Mouse (Mus musculus) heart, embryonic 15.5 days (tissue): ENCODE data around the gene Olfr611. TPM values are rescaled to one million over a fixed set of nuclear protein-coding genes. Genes with fewer than 3 reads are reported as not detected.
"Not testable (repeated sequence)": the region's sequence is repeated elsewhere in the genome, so short reads cannot be mapped to it uniquely, and the experiment has no call there.

ENCODE experiments used
- ATAC-seq: fragments of 200-750 bp; cut with Nextera tagmentation; replicated peaks from 2 replicates; pipeline ENCODE4 v1.8.0; 2017; ENCODE audit warnings: low read depth, moderate TSS enrichment; ENCODE audit not compliant: insufficient number of reproducible peaks, insufficient read depth, low FRiP score
- H3K27ac ChIP-seq: fragments of 300-500 bp; sonication (generic); 2 replicates; pipeline ENCODE4 v1.5.1; 2015; ENCODE audit warnings: mild to moderate bottlenecking, inconsistent platforms
- H3K27me3 ChIP-seq: fragments of 300-500 bp; sonication (generic); 2 replicates; pipeline ENCODE4 v1.6.1; 2015; ENCODE audit warnings: inconsistent platforms
- H3K36me3 ChIP-seq: fragments of 300-500 bp; sonication (generic); 2 replicates; pipeline ENCODE4 v1.6.1; 2015; ENCODE audit warnings: mild to moderate bottlenecking, inconsistent platforms
- H3K4me1 ChIP-seq: fragments of 300-500 bp; sonication (generic); replicated peaks from 2 replicates; pipeline ENCODE4 v1.6.1; 2015; ENCODE audit warnings: inconsistent platforms
- H3K4me2 ChIP-seq: fragments of 300-500 bp; sonication (generic); 2 replicates; pipeline ENCODE4 v1.6.1; 2015; ENCODE audit warnings: inconsistent platforms, mild to moderate bottlenecking, moderate library complexity
- H3K4me3 ChIP-seq: fragments of 300-500 bp; sonication (generic); 2 replicates; pipeline ENCODE4 v1.5.1; 2015; ENCODE audit warnings: mild to moderate bottlenecking, inconsistent platforms
- H3K9ac ChIP-seq: fragments of 300-500 bp; sonication (generic); 2 replicates; pipeline ENCODE4 v1.6.1; 2015; ENCODE audit warnings: mild to moderate bottlenecking, inconsistent platforms
- H3K9me3 ChIP-seq: fragments of 300-500 bp; sonication (generic); replicated peaks from 2 replicates; pipeline ENCODE4 v1.6.1; 2016; ENCODE audit warnings: inconsistent platforms
- WGBS: fragments of 180-500 bp; shearing (Covaris S2); methylation state at CpG from one replicate; pipeline ENCODE4 v1.1.7; 2015; ENCODE audit warnings: mixed read lengths; 5-methylcytosine and 5-hydroxymethylcytosine counted together
- polyA plus RNA-seq: library from polyadenylated mRNA; unstranded; fragments of >200 nt; fragmentation: Nextera tagmentation; extraction: Ambion mirVana; gene quantifications from 2 replicates; pipeline ENCODE4 v1.2.1, GENCODE M21; 2015

Olfr611 gene
- polyA plus RNA-seq: not detected in 2 replicates

DNA sequence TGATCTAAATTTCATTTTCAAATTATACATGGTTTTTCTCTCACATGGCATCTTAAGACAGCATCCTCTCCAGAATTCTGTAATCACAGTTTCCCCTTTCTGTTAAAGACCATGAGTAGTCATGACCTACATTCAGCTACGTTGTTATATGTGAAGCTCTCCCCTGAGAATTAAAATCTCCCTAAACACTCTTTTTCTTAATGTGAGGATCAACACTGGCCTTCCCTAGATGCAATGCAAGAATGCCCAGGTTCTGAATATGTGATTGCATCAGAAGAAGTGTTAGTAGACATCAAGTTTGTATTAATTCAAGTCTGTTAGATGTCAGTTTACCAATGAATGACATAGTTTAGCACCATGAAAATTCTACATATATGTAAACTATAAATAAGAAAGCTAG, at the start of gene Olfr611:
Olfr611 (minus strand) TSS at position 101 of the 400 bp plus-strand sequence.
- 43% methylated on average over 1 of the region's 1 CpGs for WGBS
- not testable (repeated sequence) for ATAC-seq, H3K4me1 ChIP-seq, H3K4me2 ChIP-seq, H3K27me3 ChIP-seq, H3K27ac ChIP-seq, H3K4me3 ChIP-seq, H3K9me3 ChIP-seq, H3K36me3 ChIP-seq, H3K9ac ChIP-seq

DNA sequence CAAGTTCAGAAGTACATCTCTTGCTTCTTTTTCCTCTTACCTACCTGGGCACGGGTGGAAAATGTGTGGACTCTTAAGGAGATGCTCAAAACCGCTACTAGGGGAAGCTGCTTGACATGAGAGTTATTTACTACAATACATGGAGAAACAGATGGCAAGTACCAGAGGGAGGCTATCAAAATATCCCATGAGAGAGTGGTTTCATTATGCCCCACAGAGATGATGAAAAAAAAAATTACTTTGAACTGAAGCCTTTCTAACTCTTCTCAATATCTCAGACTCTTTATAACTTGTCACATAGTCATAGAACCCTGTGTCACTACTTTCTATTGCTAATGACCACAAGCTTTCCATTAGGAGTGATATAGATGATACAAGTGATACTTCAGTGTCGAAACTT, 48.4 kb upstream of the Olfr611 start, which contains the start of gene Olfr616:
Olfr616 (minus strand) TSS at position 101 of the 400 bp plus-strand sequence.
- Histone ChIP-seq H3K4me3 (no peak within 1 kb of the TSS), H3K9ac (no peak within 1 kb of the TSS), H3K27ac (no peak within 1 kb of the TSS), H3K4me2 (no peak within 1 kb of the TSS), H3K4me1 (no peaks in the 10 kb centered on the region), H3K27me3 (no peaks in the 10 kb centered on the region), H3K9me3 (no peaks in the 10 kb centered on the region), H3K36me3 (no peaks in the 10 kb centered on the region)
- 75% methylated on average over 3 of the region's 3 CpGs for WGBS
- no peak for ATAC-seq

DNA sequence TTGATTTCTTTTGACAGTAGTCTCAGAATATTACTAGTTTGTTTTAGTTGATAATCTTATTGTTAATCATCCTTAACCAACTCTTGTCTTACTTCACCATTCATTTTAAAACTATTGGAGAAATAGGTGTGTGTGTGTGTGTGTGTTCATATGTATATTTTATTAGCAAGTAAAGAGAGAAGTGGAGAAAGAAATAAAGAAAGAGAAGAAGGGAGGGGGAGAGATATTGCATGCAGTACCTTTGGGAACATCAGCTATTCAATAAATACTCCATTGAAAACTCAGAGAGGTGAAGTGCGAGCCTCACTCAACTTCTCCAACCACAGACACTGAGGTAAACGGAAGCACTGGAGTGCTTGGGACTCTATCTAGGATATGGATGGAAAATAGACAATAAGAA, 35.1 kb upstream of the Olfr611 start, which contains the start of gene Olfr615:
Olfr615 (plus strand) TSS at position 301 of the 400 bp plus-strand sequence.
- no peaks in the 10 kb centered on the region for H3K4me1 ChIP-seq
- no peak for ATAC-seq
- no peak within 1 kb of the TSS for H3K4me3 ChIP-seq
- no peaks in the 10 kb centered on the region for H3K9me3 ChIP-seq
- H3K27ac ChIP-seq: no peak within 1 kb of the TSS
- H3K4me2 ChIP-seq: no peak within 1 kb of the TSS
- WGBS: 78% methylated on average over 2 of the region's 2 CpGs
- H3K36me3 ChIP-seq: no peaks in the 10 kb centered on the region
- H3K27me3 ChIP-seq: no peaks in the 10 kb centered on the region
- no peak within 1 kb of the TSS for H3K9ac ChIP-seq

DNA sequence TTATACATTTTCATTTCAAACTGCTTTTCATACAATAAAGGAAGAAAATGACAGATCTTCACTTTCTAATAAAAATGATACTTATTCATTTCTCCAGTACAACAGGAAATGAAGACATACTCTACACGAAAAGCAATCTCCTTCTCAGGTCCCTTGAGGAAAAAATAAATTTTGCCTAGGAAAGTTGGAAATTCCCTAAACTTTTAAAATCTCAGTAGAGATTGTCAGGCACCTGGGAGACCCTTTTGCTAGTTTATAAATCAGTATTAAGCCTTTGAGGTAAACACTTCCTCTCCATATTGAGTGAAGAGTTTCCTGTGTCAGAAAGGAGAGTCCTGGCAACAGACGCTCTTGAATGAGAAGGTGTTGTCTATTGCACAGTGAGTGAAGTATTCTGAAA, 27.1 kb upstream of the Olfr611 start, which contains the start of gene Olfr613:
Olfr613 (plus strand) TSS at position 301 of the 400 bp plus-strand sequence.
- Histone ChIP-seq H3K27ac (no peak within 1 kb of the TSS), H3K4me1 (no peaks in the 10 kb centered on the region), H3K4me2 (no peak within 1 kb of the TSS), H3K9ac (no peak within 1 kb of the TSS), H3K4me3 (no peak within 1 kb of the TSS), H3K27me3 (no peaks in the 10 kb centered on the region), H3K9me3 (no peaks in the 10 kb centered on the region), H3K36me3 (no peaks in the 10 kb centered on the region)
- ATAC-seq: no peak
- 68% methylated on average over 2 of the region's 2 CpGs for WGBS

DNA sequence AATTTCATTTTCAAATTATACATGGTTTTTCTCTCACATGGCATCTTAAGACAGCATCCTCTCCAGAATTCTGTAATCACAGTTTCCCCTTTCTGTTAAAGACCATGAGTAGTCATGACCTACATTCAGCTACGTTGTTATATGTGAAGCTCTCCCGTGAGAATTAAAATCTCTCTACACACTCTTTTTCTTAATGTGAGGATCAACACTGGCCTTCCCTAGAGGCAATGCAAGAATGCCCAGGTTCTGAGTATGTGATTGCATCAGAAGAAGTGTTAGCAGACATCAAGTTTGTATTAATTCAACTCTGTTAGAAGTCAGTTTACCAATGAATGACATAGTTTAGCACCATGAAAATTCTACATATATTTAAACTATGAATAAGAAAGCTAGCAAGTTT, 22.0 kb upstream of the Olfr611 start, which contains the start of gene Olfr612:
Olfr612 (minus strand) TSS at position 101 of the 400 bp plus-strand sequence.
- not testable (repeated sequence) for H3K27ac ChIP-seq, H3K36me3 ChIP-seq, H3K4me2 ChIP-seq, ATAC-seq, H3K27me3 ChIP-seq, H3K9ac ChIP-seq, H3K9me3 ChIP-seq, H3K4me3 ChIP-seq, H3K4me1 ChIP-seq
- WGBS: 71% methylated on average over 2 of the region's 2 CpGs

DNA sequence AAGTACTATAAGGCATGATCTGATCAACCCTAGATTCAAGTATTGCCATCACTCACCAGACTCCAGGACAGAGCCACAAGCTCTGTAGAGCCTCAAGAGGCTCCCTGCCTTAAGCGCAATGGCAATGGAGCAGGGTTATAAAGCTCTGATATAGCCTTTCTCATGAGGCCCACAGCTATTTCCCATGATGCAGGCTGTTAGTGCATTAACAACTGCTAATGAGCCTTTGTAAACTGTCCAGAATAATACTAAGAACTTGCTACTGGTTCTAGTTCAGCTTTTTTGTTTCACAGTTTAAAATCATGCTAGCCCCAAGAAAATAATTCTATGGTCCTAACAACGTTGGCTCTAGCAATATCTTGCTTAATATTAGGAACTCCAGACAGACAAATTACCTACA, 8.6 kb downstream of the Olfr611 start, which contains the start of gene Olfr610:
Olfr610 (minus strand) TSS at position 101 of the 400 bp plus-strand sequence.
- H3K4me2 ChIP-seq: no peak within 1 kb of the TSS
- H3K9me3 ChIP-seq: no peaks in the 10 kb centered on the region
- no peak within 1 kb of the TSS for H3K27ac ChIP-seq
- WGBS: 78% methylated on average over 2 of the region's 2 CpGs
- H3K4me3 ChIP-seq: no peak within 1 kb of the TSS
- no peaks in the 10 kb centered on the region for H3K36me3 ChIP-seq
- H3K27me3 ChIP-seq: no peaks in the 10 kb centered on the region
- H3K4me1 ChIP-seq: no peaks in the 10 kb centered on the region
- ATAC-seq: no peak
- no peak within 1 kb of the TSS for H3K9ac ChIP-seq

DNA sequence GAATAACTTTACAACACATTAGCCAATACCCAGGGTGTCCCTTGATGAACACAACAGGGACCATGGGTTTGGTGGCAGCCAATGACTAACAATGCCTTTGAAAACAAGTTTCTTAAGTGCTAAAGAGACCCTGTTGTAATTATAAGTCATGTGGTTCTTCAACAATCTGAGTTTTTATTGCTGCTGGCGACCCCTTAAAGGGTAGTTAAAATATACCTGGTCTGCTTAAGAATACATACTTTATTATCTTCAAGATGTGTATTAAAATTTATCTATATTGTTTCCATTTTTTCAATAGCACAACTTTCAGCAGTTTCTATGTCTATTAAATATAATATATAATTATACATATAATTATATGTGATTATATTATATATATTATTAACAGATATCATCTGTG, 22.7 kb downstream of the Olfr611 start, which contains the start of gene Olfr609:
Olfr609 (minus strand) TSS at position 101 of the 400 bp plus-strand sequence.
- H3K9ac ChIP-seq: no peak within 1 kb of the TSS
- H3K4me1 ChIP-seq: no peaks in the 10 kb centered on the region
- H3K4me3 ChIP-seq: no peak within 1 kb of the TSS
- no peaks in the 10 kb centered on the region for H3K27me3 ChIP-seq
- WGBS: 55% methylated on average over 1 of the region's 1 CpGs
- no peak for ATAC-seq
- H3K36me3 ChIP-seq: no peaks in the 10 kb centered on the region
- no peak within 1 kb of the TSS for H3K4me2 ChIP-seq
- H3K9me3 ChIP-seq: no peaks in the 10 kb centered on the region
- no peak within 1 kb of the TSS for H3K27ac ChIP-seq

DNA sequence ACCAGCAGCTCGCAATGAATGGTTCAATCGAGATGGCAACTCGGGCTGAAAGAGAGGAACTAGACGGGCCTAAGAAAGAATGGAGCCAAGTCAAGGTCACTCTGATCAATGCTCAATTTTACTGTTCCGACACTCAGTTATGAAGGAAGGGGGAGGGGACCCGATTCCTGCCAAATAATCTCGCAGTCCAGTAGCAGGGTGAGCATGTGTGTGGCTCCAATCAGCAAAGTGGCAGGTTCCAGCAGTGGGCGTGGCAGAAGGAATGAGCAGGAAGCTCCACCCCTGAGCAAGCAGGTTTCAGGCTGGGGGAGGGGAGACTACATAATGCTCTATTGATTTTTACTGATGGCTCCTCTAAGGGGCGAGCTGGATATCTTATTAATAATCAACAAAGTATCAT, 43.5 kb downstream of the Olfr611 start:
- H3K9ac ChIP-seq, ATAC-seq, H3K4me2 ChIP-seq, H3K36me3 ChIP-seq, H3K4me1 ChIP-seq, H3K27me3 ChIP-seq, H3K27ac ChIP-seq, H3K9me3 ChIP-seq, H3K4me3 ChIP-seq: not testable (repeated sequence)
- WGBS: 85% methylated on average over 9 of the region's 9 CpGs

DNA sequence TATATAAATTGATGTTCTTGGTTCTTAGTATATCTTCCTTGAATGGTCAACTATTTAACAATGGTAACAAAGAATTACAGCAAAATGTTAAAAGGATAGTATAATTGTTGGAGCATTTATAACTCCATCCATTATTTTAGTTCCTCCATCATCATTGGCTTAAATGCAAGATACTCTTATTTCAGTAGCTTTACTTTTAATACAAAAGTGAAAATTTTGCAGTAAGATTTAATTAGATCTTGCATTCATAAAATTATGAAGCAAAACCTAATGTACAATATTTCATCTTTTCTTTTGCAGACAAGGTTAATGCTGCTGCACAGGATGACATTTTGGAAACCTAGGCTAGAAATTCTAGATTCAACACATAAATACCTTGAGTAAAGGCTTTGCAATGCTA, 51.1 kb downstream of the Olfr611 start, which contains the start of gene Olfr608:
Olfr608 (plus strand) TSS at position 301 of the 400 bp plus-strand sequence.
- no peaks in the 10 kb centered on the region for H3K27me3 ChIP-seq
- H3K27ac ChIP-seq: no peak within 1 kb of the TSS
- no peak within 1 kb of the TSS for H3K4me2 ChIP-seq
- H3K36me3 ChIP-seq: no peaks in the 10 kb centered on the region
- H3K9ac ChIP-seq: no peak within 1 kb of the TSS
- no peaks in the 10 kb centered on the region for H3K9me3 ChIP-seq
- no peaks in the 10 kb centered on the region for H3K4me1 ChIP-seq
- no peak for ATAC-seq
- H3K4me3 ChIP-seq: no peak within 1 kb of the TSS

Other genes starting within 250 kb of the Olfr611 start
- not detected in 2 replicates for gene Olfr596, start 215.2 kb downstream of the Olfr611 start, polyA plus RNA-seq
- not detected in 2 replicates for gene Olfr597, start 204.5 kb downstream of the Olfr611 start, polyA plus RNA-seq
- not detected in 2 replicates for gene Olfr598, start 197.3 kb downstream of the Olfr611 start, polyA plus RNA-seq
- not detected in 2 replicates for gene Olfr599, start 184.9 kb downstream of the Olfr611 start, polyA plus RNA-seq
- not detected in 2 replicates for gene Olfr600, start 171.2 kb downstream of the Olfr611 start, polyA plus RNA-seq
- not detected in 2 replicates for gene Olfr601, start 158.2 kb downstream of the Olfr611 start, polyA plus RNA-seq
- not detected in 2 replicates for gene Olfr603, start 134.7 kb downstream of the Olfr611 start, polyA plus RNA-seq
- not detected in 2 replicates for gene Usp17lc, start 105.8 kb downstream of the Olfr611 start, polyA plus RNA-seq
- gene Olfr605, start 75.4 kb downstream of the Olfr611 start, polyA plus RNA-seq: not detected in 2 replicates
- not detected in 2 replicates for gene Olfr606, start 71.8 kb downstream of the Olfr611 start, polyA plus RNA-seq
- gene Olfr607, start 56.7 kb downstream of the Olfr611 start, polyA plus RNA-seq: 0.31 and 0.47 TPM in 2 replicates
- 0.52 and 0.59 TPM in 2 replicates for gene Olfr608, start 51.0 kb downstream of the Olfr611 start, polyA plus RNA-seq
- 0.04 and 0.19 TPM in 2 replicates for gene Olfr609, start 22.8 kb downstream of the Olfr611 start, polyA plus RNA-seq
- not detected in 2 replicates for gene Olfr610, start 8.7 kb downstream of the Olfr611 start, polyA plus RNA-seq
- gene Olfr612, start 21.9 kb upstream of the Olfr611 start, polyA plus RNA-seq: not detected in 2 replicates
- gene Olfr613, start 27.2 kb upstream of the Olfr611 start, polyA plus RNA-seq: not detected in 2 replicates
- gene Olfr615, start 35.2 kb upstream of the Olfr611 start, polyA plus RNA-seq: not detected in 2 replicates
- gene Olfr616, start 48.3 kb upstream of the Olfr611 start, polyA plus RNA-seq: not detected in 2 replicates
- not detected in 2 replicates for gene Olfr617, start 52.2 kb upstream of the Olfr611 start, polyA plus RNA-seq
- gene Olfr618, start 69.3 kb upstream of the Olfr611 start, polyA plus RNA-seq: not detected in 2 replicates
- gene Olfr619, start 79.7 kb upstream of the Olfr611 start, polyA plus RNA-seq: not detected in 2 replicates
- not detected in 2 replicates for gene Olfr620, start 91.7 kb upstream of the Olfr611 start, polyA plus RNA-seq
- gene Olfr622, start 121.9 kb upstream of the Olfr611 start, polyA plus RNA-seq: not detected in 2 replicates
- not detected in 2 replicates for gene Olfr623, start 142.9 kb upstream of the Olfr611 start, polyA plus RNA-seq
- 0.03 TPM in 2 replicates for gene Olfr624, start 150.3 kb upstream of the Olfr611 start, polyA plus RNA-seq
- gene Olfr625-ps1, start 161.9 kb upstream of the Olfr611 start, polyA plus RNA-seq: not detected in 2 replicates
- not detected in 2 replicates for gene Olfr243, start 193.8 kb upstream of the Olfr611 start, polyA plus RNA-seq
- gene Olfr628, start 209.5 kb upstream of the Olfr611 start, polyA plus RNA-seq: not detected in 2 replicates
- gene Olfr629, start 224.1 kb upstream of the Olfr611 start, polyA plus RNA-seq: not detected in 2 replicates
- gene Olfr630, start 236.5 kb upstream of the Olfr611 start, polyA plus RNA-seq: not detected in 2 replicates